Mouse (Mus musculus) testis, adult 2 months (tissue): ENCODE results near the gene Nek9.

ENCODE experiments used
- CTCF ChIP-seq: fragments of 200-500 bp; IDR thresholded peaks from 2 replicates; pipeline ENCODE4 v1.5.1; 2012; ENCODE audit warnings: low read depth, mild to moderate bottlenecking, inconsistent platforms, low read length, moderate library complexity; ENCODE audit not compliant: control insufficient read depth, insufficient read depth, insufficient replicate concordance
- POLR2A ChIP-seq: fragments of 200-500 bp; IDR thresholded peaks from 2 replicates; pipeline ENCODE4 v1.6.1; 2012; ENCODE audit warnings: low read depth, mild to moderate bottlenecking, inconsistent platforms, low read length, moderate library complexity; ENCODE audit not compliant: control insufficient read depth

GRCm38 (mm10) chr12:85341131-85341530, 2.0 kb upstream of the Nek9 start:
- TF ChIP-seq CTCF (no peak), POLR2A (no peak)
